Mouse (Mus musculus): ENCODE results near the gene Hist1h4d.
A peak's percentile ranks its signal among the peaks of the same experiment; 100 is the strongest.
"Not testable (repeated sequence)": the region's sequence is repeated elsewhere in the genome, so short reads cannot be mapped to it uniquely, and the experiment has no call there.

Gene Hist1h4d

GRCm38 (mm10) chr13:23581408-23582218 is at the start of gene Hist1h4d:
TSS of gene Hist1h4d (plus strand) at chr13:23581598.
- peak; percentile 99 for DNase-seq

- DNase-seq = no peak
Observed at GRCm38 (mm10) chr13:23532262-23533075, 48.9 kb upstream of the Hist1h4d start.

- DNase-seq = peak; percentile 80
Observed at GRCm38 (mm10) chr13:23533560-23534367, 47.6 kb upstream of the Hist1h4d start, which contains the start of gene Hist1h2af. TSS of gene Hist1h2af (plus strand) at chr13:23533906.

GRCm38 (mm10) chr13:23534368-23535131 is 46.8 kb upstream of the Hist1h4d start:
- DNase-seq = no peak

- peak; percentile 93 for DNase-seq
Observed at GRCm38 (mm10) chr13:23535137-23536075, 46.0 kb upstream of the Hist1h4d start, which contains the start of gene Hist1h3g. TSS of gene Hist1h3g (plus strand) at chr13:23535422.

- no peak for DNase-seq
Observed at GRCm38 (mm10) chr13:23536076-23536822, 45.1 kb upstream of the Hist1h4d start.

GRCm38 (mm10) chr13:23537006-23537710 is 44.2 kb upstream of the Hist1h4d start:
- DNase-seq = no peak

- DNase-seq = no peak
Observed at GRCm38 (mm10) chr13:23538249-23538648, 43.1 kb upstream of the Hist1h4d start.

GRCm38 (mm10) chr13:23539821-23540220 is 41.6 kb upstream of the Hist1h4d start:
- not testable (repeated sequence) for DNase-seq

GRCm38 (mm10) chr13:23541497-23541896 is 39.9 kb upstream of the Hist1h4d start:
- no peak for DNase-seq

- DNase-seq = not testable (repeated sequence)
Observed at GRCm38 (mm10) chr13:23542225-23542980, 39.0 kb upstream of the Hist1h4d start.

GRCm38 (mm10) chr13:23542999-23543607 is 38.3 kb upstream of the Hist1h4d start, which contains the start of gene Hist1h2bh:
TSS of gene Hist1h2bh (minus strand) at chr13:23543392.
- peak; percentile 81 for DNase-seq

- peak; percentile 84 for DNase-seq
Observed at GRCm38 (mm10) chr13:23543965-23544786, 37.2 kb upstream of the Hist1h4d start, which contains the start of gene Hist1h3f. TSS of gene Hist1h3f (plus strand) at chr13:23544052.

GRCm38 (mm10) chr13:23544787-23545120 is 36.6 kb upstream of the Hist1h4d start:
- DNase-seq = not testable (repeated sequence)

GRCm38 (mm10) chr13:23546694-23547093 is 34.7 kb upstream of the Hist1h4d start:
- DNase-seq = no peak

- no peak for DNase-seq
Observed at GRCm38 (mm10) chr13:23550761-23551145, 30.6 kb upstream of the Hist1h4d start.

Measured in lung, postnatal 10 days (tissue).